Mouse (Mus musculus) cerebellum, adult 9-10 months (tissue): ENCODE measurements around the gene Nat8f6.
"Not testable (repeated sequence)": the region's sequence is repeated elsewhere in the genome, so short reads cannot be mapped to it uniquely, and the experiment has no call there.

ENCODE experiments used
- DNase-seq: peaks from one replicate; pipeline ENCODE4 v3.0.0; 2022

The Nat8f6 gene

GRCm38 (mm10) chr6:85820837-85821236 lies at the start of gene Nat8f6, which contains the start of gene Nat8f5:
Gene Nat8f6 (minus strand): TSS chr6:85820954.
Gene Nat8f5 (minus strand): TSS chr6:85820972.
- DNase-seq: no peak

GRCm38 (mm10) chr6:85869006-85869405 lies 48.3 kb upstream of the Nat8f6 start, which contains the start of gene Nat8f2:
Gene Nat8f2 (minus strand): TSS chr6:85869158.
- DNase-seq: not testable (repeated sequence)

- no peak for DNase-seq
Observed at GRCm38 (mm10) chr6:85867726-85868690, 47.3 kb upstream of the Nat8f6 start.

- not testable (repeated sequence) for DNase-seq
Observed at GRCm38 (mm10) chr6:85866995-85867394, 46.2 kb upstream of the Nat8f6 start.

- not testable (repeated sequence) for DNase-seq
Observed at GRCm38 (mm10) chr6:85866166-85866565, 45.4 kb upstream of the Nat8f6 start.

- peak; percentile 14 for DNase-seq
Observed at GRCm38 (mm10) chr6:85864900-85865639, 44.3 kb upstream of the Nat8f6 start.

- no peak for DNase-seq
Observed at GRCm38 (mm10) chr6:85863840-85864239, 43.1 kb upstream of the Nat8f6 start.

- no peak for DNase-seq
Observed at GRCm38 (mm10) chr6:85863136-85863535, 42.4 kb upstream of the Nat8f6 start.

GRCm38 (mm10) chr6:85862565-85862964 lies 41.8 kb upstream of the Nat8f6 start:
- DNase-seq: no peak

GRCm38 (mm10) chr6:85861247-85861646 lies 40.5 kb upstream of the Nat8f6 start:
- no peak for DNase-seq

GRCm38 (mm10) chr6:85856194-85856678 lies 35.5 kb upstream of the Nat8f6 start:
- DNase-seq: peak; percentile 53

- DNase-seq: no peak
Observed at GRCm38 (mm10) chr6:85853481-85853880, 32.7 kb upstream of the Nat8f6 start.

- DNase-seq: no peak
Observed at GRCm38 (mm10) chr6:85851062-85851773, 30.5 kb upstream of the Nat8f6 start.

GRCm38 (mm10) chr6:85849240-85849639 lies 28.5 kb upstream of the Nat8f6 start:
- DNase-seq: no peak

GRCm38 (mm10) chr6:85848140-85848539 lies 27.4 kb upstream of the Nat8f6 start:
- no peak for DNase-seq

GRCm38 (mm10) chr6:85846921-85847320 lies 26.2 kb upstream of the Nat8f6 start:
- DNase-seq: no peak

- DNase-seq: not testable (repeated sequence)
Observed at GRCm38 (mm10) chr6:85843677-85844458, 23.1 kb upstream of the Nat8f6 start.

- DNase-seq: peak; percentile 34
Observed at GRCm38 (mm10) chr6:85839982-85840381, 19.2 kb upstream of the Nat8f6 start.

GRCm38 (mm10) chr6:85838674-85839073 lies 17.9 kb upstream of the Nat8f6 start:
- DNase-seq: no peak

- peak; percentile 31 for DNase-seq
Observed at GRCm38 (mm10) chr6:85837307-85837706, 16.6 kb upstream of the Nat8f6 start.

GRCm38 (mm10) chr6:85836827-85837226 lies 16.1 kb upstream of the Nat8f6 start:
- peak; percentile 38 for DNase-seq

GRCm38 (mm10) chr6:85836098-85836497 lies 15.3 kb upstream of the Nat8f6 start:
- DNase-seq: not testable (repeated sequence)
